Mouse (Mus musculus) right cerebral cortex, postnatal 25 days (tissue): ENCODE measurements around the gene Mob3b.
"Not testable (repeated sequence)": the region's sequence is repeated elsewhere in the genome, so short reads cannot be mapped to it uniquely, and the experiment has no call there.

ENCODE experiments used
- DNase-seq: peaks from one replicate; pipeline ENCODE4 v3.0.0; 2022

Mob3b gene

DNA sequence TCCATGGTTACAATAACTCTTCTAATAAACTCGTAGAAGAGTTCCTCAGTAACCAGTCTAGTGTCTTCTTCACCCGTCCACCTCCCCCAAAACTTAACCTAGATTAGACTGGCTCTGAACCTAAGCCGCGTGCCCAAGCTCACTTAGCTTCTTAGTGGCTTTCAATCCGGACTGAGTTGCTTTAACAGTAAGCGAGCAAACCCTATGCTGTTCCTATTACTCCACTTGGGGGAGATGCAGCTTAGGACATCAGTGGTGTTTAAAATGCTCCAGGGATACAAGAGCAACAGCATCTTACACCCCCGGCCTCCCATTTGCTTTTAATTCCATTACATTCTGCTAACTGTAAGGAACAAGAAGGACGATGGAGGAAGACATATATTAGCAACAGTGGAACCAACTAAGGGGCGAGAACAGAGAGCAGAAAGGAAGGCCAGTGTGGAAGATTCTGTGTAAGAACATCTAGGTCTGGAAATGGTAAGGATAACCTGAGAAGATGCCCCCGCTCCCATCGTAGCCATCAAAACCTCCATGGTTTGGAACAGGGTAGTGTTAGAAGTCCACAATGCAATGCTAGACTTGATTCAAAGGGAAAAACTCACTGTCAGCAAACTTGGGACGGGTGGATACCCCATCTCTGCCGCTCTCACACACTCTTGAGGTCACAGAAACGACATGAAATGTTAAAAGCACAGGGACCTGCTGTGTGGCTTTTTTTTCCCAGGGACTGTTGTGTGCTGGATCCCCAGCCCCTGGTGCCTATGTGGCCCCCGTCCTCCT, 196.3 kb downstream of the Mob3b start:
- DNase-seq: no peak

DNA sequence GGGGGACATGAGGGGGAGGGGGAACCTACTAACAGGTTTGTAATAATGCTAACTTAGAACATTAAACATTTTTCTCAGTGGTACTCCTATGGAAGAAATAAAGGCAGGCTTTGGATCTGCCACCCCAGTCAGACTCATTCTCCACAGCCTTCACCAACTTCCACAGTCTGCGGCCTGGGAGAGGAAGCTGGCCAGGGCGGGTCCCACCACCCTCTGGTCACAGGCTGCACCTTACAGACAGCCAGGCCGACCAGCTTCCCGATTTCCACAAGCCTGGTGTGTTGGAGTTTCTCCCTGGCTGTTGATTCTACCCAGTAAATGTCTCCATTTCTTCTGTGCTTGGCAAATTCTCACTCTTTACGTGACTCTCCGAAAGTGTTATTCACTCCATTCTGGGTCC, 197.8 kb downstream of the Mob3b start:
- DNase-seq: no peak

DNA sequence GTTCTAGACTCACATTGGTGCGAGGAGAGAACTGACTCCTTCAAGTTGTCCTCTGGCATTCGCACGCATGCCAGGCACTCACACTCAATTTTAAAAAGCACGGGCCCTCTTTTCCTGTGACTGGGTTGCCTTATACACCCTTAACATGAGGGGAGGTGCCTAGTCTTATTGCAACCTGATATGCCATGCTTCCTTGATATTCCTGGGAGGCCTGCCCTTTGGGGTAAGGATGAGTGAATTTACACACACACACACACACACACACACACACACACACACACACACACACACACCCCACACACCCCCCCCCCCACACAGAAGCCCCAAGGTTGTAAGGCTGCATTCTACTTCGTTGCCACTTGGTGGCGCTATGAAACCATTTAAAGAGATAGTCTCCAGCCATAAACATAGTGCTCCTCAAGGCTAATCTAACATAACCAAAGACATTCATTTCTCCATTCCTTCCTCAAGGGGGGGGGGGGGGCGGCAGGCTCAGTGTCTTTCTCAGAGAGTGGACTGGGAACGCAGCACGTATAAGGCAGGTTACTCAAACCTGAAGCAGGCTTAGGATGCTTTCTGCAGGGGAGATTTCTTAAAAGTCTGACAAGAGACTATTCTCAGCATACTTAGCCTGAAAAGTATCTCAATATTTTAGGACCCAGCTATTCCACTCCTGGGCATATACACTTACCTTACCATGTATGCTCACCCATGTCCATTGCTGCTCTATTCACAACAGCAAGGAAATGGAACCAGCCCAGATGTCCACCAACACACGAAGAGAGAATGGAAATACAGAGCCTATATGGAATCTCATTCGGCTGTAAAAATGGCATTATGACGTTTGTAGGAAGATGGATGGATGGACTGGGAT, 198.9 kb downstream of the Mob3b start:
- DNase-seq: peak; percentile 34

DNA sequence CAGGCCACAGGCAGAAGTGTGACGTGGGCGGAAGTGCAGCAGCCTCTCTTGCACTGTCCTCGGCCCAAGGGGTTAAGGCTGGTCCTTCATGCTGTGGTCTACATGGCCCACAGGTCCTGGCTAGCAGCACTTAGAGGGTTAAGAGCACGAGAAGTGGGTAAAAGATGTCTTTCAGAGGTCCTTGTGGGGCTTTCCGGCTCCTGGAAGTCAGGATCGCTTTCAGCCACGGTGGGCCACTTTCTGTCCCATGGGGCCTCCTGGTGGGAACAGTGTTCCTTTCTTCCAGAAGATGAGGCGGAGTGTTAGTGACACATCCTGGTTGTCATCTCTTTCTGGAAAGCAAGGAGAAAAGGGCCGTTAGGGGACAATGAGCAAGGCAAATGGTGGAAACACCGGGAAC, 203.6 kb downstream of the Mob3b start:
- DNase-seq: no peak

DNA sequence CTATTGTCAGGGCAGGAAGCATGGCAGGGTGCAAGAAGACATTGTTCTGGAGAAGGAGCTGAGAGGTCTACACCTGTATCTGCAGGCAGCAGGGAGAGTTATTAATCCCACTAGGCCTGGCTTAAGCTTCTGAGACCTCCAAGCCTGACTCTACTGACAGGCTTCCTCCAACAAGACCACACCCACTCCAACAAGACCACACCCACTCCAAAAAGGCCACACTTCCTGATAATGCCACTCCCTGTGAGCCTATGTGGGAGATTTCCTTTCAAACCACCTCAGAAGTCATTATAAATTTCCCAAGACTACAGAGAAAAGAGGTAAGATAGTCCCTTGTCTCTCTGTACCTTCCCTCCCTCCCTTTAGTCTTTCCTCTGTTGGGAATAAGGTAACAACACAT, 210.1 kb downstream of the Mob3b start:
- no peak for DNase-seq

DNA sequence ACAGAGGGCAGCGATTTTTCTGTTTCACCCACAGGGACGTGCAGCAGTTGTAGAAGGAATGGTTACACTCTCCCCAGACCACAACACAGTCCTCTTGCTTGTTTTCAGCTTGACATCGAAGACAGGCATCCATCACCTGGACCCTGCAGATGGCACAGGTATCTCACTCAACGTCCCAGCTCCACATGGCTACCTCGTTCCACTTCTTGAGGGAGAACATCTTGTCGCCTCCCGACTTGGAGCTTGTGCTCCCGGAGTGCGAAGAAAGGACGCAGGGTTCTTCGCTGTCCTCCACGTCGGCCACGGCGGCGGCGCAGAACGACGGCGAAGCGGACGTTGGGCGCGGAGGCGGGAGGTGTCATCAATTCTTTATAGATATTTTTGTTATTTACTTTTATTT, 216.2 kb downstream of the Mob3b start:
- no peak for DNase-seq

DNA sequence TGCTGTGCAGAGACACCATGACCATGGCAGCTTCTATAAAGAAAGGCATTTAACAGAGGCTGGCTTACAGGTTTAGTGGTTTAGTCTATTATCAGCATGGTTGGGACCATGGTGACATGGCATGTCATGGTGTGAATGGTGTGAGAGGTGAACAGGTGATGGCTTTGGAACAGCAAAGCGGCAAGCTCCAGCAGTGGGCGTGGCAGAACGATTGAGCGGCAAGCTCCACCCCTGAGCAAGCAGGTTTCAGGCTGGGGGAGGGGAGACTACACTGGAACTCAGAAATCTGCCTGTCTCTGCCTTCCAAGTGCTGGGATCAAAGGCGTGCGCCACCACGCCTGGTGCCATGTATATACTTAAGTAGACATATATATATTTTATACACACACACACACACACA, 228.9 kb downstream of the Mob3b start:
- not testable (repeated sequence) for DNase-seq

DNA sequence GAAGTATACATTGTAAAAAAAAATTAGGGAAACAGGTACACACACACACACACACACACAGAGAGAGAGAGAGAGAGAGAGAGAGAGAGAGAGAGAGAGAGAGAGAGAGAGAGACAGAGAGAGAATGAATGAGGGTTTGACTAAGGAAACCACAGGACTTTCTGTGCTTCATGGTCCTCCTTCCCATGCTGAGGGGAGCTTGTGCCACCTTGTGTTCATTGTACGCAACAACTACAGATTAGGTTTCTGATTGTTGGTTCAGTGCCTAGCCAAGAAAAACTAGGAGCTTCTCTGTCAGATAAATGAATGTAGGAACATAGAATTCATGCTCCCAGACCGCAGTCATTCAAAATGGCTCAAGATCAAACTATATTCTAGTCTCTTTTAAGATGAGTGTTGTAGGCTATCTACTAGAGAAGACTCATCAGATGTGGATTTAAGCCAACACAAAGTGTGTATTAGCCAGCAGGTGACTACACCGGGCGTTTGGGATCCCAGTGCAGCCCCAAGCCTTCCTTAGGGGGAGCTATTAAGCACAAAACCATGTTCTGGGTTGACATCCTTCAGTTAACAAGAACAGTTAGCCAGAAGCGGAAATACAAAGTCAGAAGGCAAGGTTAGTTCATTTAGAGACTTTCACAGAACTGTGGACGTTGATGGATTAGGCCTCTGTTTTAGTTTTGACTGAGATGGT, 235.0 kb downstream of the Mob3b start:
- DNase-seq: peak; percentile 18

DNA sequence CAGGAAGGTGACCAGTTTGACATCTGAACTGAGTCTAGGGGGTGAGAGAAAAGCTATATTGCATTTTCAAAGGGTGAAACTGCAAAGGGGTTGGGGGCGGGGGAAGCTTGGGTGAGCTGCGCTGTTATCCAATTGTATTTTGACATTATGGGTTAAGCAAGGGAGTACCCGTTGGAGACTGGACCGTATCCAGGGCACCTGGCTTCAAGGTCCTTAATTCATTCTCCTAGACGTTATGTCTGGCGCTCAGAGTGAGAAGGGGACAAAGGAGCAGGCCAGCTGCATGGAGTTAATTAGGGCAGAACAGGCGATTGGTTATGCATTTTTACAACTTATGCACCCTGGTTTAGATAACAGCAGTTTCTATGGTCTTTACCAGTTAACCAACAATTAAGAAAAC, 239.9 kb downstream of the Mob3b start:
- DNase-seq: no peak

DNA sequence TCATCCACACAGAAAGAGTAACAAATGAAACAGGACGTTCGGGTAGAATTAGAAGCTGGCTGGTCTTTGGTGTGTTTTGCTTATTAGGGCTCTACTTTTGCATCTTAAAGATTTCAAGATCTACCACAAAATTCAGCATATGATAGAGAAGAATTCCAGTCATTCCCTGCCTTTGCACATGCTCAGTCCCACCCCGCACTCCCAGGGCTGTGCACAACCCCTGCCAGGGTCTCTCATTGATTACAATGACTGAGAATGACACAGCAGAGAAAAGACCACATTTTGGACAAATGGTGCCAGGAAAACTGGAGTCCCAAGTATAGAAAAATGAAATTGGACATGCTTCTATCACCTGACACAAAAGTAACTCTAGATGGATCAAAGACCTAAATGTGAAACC, 245.1 kb downstream of the Mob3b start:
- DNase-seq: no peak

DNA sequence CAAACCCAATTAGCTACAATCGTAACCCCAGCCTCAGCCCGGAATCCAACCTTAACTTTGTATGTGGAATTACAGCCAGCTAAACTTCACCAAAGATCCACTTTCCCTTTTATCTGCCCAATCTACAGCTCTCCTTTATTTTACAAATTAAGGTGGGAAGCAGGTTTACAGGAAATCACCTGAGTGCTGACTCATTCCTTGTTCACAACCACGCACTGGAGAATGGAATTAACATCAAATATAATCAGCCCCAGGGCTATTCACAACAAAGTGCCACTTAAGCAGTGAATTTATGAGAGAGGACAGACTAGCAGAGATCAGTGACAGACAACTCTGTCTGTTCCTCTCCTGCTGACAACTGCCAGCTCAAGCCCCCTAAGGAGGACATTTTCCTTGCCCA, 245.9 kb downstream of the Mob3b start:
- no peak for DNase-seq

DNA sequence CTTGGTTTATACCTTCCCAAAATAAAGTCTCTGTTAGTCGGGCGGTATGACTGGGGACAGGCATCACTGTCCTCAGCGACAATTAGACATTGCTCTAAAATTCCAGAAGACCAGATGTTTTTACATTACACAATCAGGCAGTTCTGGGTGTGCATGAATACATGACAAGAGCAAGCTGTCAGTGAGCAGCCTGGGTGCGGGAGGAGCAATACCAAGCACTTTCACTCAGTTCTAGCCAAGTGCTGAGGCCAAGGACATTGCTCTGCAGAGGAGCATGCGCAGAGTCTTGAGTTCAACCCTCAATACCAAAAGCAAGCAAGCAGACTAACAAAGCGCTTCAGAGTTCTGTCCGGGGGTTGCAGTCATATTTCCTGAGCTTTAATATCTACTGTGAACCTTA, 249.2 kb downstream of the Mob3b start:
- DNase-seq: no peak

DNA sequence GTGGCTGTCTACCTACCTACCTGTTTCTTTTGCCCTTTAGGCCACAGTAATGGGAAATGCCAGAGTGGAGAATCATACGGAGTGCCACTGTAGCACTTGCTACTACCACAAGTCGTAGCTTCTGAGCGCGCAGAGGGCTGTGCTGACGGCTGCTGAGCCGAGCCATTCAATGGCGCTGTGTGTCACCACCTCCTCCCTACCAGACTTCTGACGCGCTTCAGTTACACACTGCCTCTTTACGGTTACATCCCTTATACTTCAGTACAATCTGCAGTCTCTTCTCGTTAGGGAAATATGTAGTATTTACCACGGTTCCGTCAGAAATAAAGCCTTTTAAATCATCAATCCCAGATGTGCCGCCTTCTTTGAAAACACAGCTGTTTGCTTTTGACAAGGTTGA, 250.3 kb downstream of the Mob3b start:
- DNase-seq: no peak

DNA sequence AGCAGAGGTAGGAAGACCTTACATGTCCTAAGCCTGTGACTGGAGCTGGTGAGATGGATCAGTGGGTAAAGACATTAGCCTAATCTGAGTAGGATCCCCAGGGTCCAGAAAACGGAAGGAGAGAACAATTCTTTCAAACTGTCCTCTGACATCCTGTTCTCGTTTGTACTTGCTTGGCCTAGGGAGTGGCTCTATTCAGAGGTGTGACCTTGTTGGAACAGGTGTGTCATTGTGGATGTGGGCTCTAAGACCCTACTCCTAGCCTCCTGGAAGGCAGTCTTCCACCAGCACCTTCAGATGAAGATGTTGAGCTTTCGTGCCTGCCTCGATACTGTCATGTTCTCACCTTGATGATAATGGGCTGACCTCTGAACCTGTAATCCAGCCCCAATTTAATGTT, 251.1 kb downstream of the Mob3b start:
- no peak for DNase-seq

DNA sequence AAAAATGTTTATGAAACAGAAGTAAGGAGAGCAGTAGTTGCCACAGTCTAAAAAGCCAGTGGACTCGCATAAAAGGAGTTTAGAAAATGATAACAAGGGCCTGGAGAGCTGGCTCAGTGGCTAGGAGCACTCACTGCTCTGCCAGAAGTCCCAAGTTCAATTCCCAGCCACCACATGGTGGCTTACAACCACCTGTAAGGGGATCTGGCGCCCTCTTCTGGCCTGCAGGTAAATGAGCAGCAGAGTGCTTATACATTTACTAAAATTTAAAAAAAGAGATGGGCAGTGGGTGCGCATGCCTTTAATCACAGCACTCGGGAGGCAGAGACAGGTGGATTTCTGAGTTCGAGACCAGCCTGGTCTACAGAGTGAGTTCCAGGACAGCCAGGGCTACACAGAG, 251.9 kb downstream of the Mob3b start:
- no peak for DNase-seq

DNA sequence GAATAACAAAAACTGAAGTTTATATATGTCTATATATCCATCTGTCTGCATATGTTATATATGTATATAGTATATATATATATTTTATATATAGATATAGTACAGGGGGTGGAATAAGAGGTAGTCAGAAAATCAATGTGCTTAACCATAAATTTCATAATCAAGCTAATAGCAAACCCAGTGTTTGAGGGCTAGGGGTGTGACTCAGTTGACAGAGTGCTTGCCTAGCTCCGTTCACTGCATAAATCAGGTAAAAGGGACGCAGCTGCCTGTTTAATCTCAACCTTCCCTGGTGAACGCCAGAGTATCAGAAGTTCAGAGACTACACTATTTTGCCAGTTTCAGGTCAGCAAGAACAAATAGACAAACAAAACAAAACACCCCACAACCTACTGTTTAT, 255.7 kb downstream of the Mob3b start:
- not testable (repeated sequence) for DNase-seq

DNA sequence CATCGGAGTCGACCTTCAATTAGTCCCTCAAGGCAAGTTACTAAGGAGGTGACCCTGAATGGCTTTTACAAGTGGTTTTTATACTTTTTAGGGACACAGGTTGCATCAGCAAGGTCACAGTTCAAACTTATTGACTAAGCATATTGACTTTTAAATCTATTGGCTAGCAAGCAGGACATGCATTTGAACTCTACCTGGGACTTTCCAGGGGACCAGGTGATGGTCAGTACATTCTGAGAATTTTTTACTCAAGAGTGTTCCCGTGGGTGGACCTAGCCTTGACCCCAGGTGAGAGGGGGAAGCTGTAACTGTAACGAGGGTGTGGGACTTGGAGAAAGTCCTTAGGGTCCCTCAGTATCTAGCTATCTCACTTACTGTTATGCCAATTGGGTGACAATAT, 256.1 kb downstream of the Mob3b start:
- DNase-seq: no peak

DNA sequence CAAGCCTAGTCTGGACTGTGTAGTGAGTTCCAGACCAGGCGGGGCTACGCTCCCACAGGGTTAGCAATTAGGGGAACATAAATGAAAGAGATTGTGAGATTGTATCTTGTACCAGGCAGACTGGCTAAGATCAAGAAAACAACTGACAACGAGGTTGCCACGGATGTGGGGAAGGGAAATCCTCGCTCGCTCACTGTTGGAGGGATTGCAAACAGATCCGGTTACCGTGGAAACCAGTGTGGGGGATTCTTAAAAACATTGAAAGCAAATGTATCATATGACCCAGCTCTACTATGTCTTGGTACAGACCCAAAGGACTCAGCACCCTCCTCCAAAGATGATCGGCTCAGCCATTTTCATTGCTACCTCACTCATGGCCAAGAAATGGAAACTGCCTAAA, 257.1 kb downstream of the Mob3b start:
- DNase-seq: no peak

DNA sequence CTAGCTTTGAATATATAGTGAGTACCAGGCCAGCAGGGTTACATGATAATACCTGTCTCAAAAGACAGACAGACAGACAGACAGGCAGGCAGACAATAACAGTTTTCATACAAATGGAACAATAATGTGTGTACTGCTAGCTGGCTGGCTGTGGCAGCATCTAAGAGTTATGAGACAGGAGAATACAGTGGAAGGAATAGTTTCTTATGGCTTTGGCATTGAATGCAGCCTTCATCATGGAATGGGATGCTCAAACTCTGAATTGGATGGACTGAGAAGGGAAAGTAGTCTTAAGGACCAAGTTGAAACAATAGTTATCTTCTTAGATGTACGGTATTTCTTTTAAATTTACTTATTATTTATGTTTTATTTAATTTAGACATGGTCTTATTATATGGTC, 258.0 kb downstream of the Mob3b start:
- DNase-seq: no peak
